Mouse (Mus musculus): Measurements from ENCODE around the gene Abcb11. TPM values are rescaled to one million over a fixed set of nuclear protein-coding genes. Genes with fewer than 3 reads are reported as not detected.

The Abcb11 gene
- polyA plus RNA-seq, 1 experiment from 2014 or later: not detected

- Histone ChIP-seq H3K27ac (ENCODE audit: low read depth, low read length) (no peak overlapping the region), H3K27me3 (ENCODE audit: control insufficient read depth, insufficient read depth, low read length) (no peaks in the 10 kb centered on the region), H3K4me3 (ENCODE audit: low read depth, low read length) (no peak overlapping the region), H3K36me3 (ENCODE audit: control insufficient read depth, insufficient read depth, low read length) (no peaks in the 10 kb centered on the region), H3K9me3 (ENCODE audit: control insufficient read depth, low read length) (no peaks in the 10 kb centered on the region), H3K4me1 (ENCODE audit: control insufficient read depth, insufficient read depth, low read length) (no peaks in the 10 kb centered on the region), H3K4me2 (no peak overlapping the region), H3K9ac (ENCODE audit: low read length) (no peak overlapping the region)
- no peak for ATAC-seq (ENCODE audit: low FRiP score)
- DNase-seq (ENCODE audit: low spot score, missing footprints): no peak
- WGBS: 85% methylated on average over 5 of the region's 5 CpGs
These were observed 107.3 kb downstream of the Abcb11 start for GRCm38 (mm10) chr2:69234976-69235678.

GRCm38 (mm10) chr2:69232101-69232500 is 110.3 kb downstream of the Abcb11 start:
- Histone ChIP-seq H3K4me3 (ENCODE audit: low read depth, low read length) (no peak overlapping the region), H3K4me2 (no peak overlapping the region)
- no peak for ATAC-seq (ENCODE audit: low FRiP score)

GRCm38 (mm10) chr2:69230137-69230536 is 112.3 kb downstream of the Abcb11 start:
- Histone ChIP-seq H3K9me3 (ENCODE audit: control insufficient read depth, low read length) (no peaks in the 10 kb centered on the region), H3K9ac (ENCODE audit: low read length) (no peak overlapping the region), H3K27ac (ENCODE audit: low read depth, low read length) (no peak overlapping the region), H3K36me3 (ENCODE audit: control insufficient read depth, insufficient read depth, low read length) (no peaks in the 10 kb centered on the region), H3K27me3 (ENCODE audit: control insufficient read depth, insufficient read depth, low read length) (no peaks in the 10 kb centered on the region), H3K4me2 (no peak overlapping the region), H3K4me1 (ENCODE audit: control insufficient read depth, insufficient read depth, low read length) (no peaks in the 10 kb centered on the region), H3K4me3 (ENCODE audit: low read depth, low read length) (no peak overlapping the region)
- DNase-seq (ENCODE audit: low spot score, missing footprints) (no peak), ATAC-seq (ENCODE audit: low FRiP score) (no peak)
- 92% methylated on average over 2 of the region's 2 CpGs for WGBS

More at GRCm38 (mm10) chr2:69232101-69232500, 110.3 kb downstream of the Abcb11 start:
- Histone ChIP-seq H3K9me3 (ENCODE audit: control insufficient read depth, low read length) (no peaks in the 10 kb centered on the region), H3K36me3 (ENCODE audit: control insufficient read depth, insufficient read depth, low read length) (no peaks in the 10 kb centered on the region), H3K27ac (ENCODE audit: low read depth, low read length) (no peak overlapping the region), H3K4me1 (ENCODE audit: control insufficient read depth, insufficient read depth, low read length) (no peaks in the 10 kb centered on the region), H3K27me3 (ENCODE audit: control insufficient read depth, insufficient read depth, low read length) (no peaks in the 10 kb centered on the region), H3K9ac (ENCODE audit: low read length) (no peak overlapping the region)
- no peak for DNase-seq (ENCODE audit: low spot score, missing footprints)

GRCm38 (mm10) chr2:69228635-69229034 is 113.8 kb downstream of the Abcb11 start:
- H3K4me3 ChIP-seq (ENCODE audit: low read depth, low read length): no peak overlapping the region
- H3K27me3 ChIP-seq (ENCODE audit: control insufficient read depth, insufficient read depth, low read length): no peaks in the 10 kb centered on the region
- H3K9ac ChIP-seq (ENCODE audit: low read length): no peak overlapping the region
- H3K4me1 ChIP-seq (ENCODE audit: control insufficient read depth, insufficient read depth, low read length): no peaks in the 10 kb centered on the region
- H3K9me3 ChIP-seq (ENCODE audit: control insufficient read depth, low read length): no peaks in the 10 kb centered on the region
- ATAC-seq (ENCODE audit: low FRiP score): no peak
- no peak overlapping the region for H3K4me2 ChIP-seq
- H3K27ac ChIP-seq (ENCODE audit: low read depth, low read length): no peak overlapping the region
- DNase-seq (ENCODE audit: low spot score, missing footprints): no peak
- 87% methylated on average over 6 of the region's 6 CpGs for WGBS
- H3K36me3 ChIP-seq (ENCODE audit: control insufficient read depth, insufficient read depth, low read length): no peaks in the 10 kb centered on the region

GRCm38 (mm10) chr2:69226876-69227275 is 115.5 kb downstream of the Abcb11 start:
- ATAC-seq (ENCODE audit: low FRiP score) (no peak), DNase-seq (ENCODE audit: low spot score, missing footprints) (no peak)
- H3K27ac ChIP-seq (ENCODE audit: low read depth, low read length): no peak overlapping the region
- no peak overlapping the region for H3K4me3 ChIP-seq (ENCODE audit: low read depth, low read length)
- no peaks in the 10 kb centered on the region for H3K36me3 ChIP-seq (ENCODE audit: control insufficient read depth, insufficient read depth, low read length)
- H3K27me3 ChIP-seq (ENCODE audit: control insufficient read depth, insufficient read depth, low read length): no peaks in the 10 kb centered on the region
- no peaks in the 10 kb centered on the region for H3K9me3 ChIP-seq (ENCODE audit: control insufficient read depth, low read length)
- H3K9ac ChIP-seq (ENCODE audit: low read length): no peak overlapping the region
- peaks cover 2% of the 10 kb centered on the region; the same call in 1 of the 2 replicates for H3K4me1 ChIP-seq (ENCODE audit: control insufficient read depth, insufficient read depth, low read length)
- no peak overlapping the region for H3K4me2 ChIP-seq
- WGBS: 82% methylated on average over 9 of the region's 9 CpGs

- H3K4me3 ChIP-seq (ENCODE audit: low read depth, low read length): no peak overlapping the region
- peaks cover 3% of the 10 kb centered on the region; the same call in 1 of the 2 replicates for H3K4me1 ChIP-seq (ENCODE audit: control insufficient read depth, insufficient read depth, low read length)
- no peaks in the 10 kb centered on the region for H3K27me3 ChIP-seq (ENCODE audit: control insufficient read depth, insufficient read depth, low read length)
- no peak overlapping the region for H3K9ac ChIP-seq (ENCODE audit: low read length)
- H3K36me3 ChIP-seq (ENCODE audit: control insufficient read depth, insufficient read depth, low read length): no peaks in the 10 kb centered on the region
- ATAC-seq (ENCODE audit: low FRiP score) (no peak), DNase-seq (ENCODE audit: low spot score, missing footprints) (no peak)
- H3K4me2 ChIP-seq: no peak overlapping the region
- no peak overlapping the region for H3K27ac ChIP-seq (ENCODE audit: low read depth, low read length)
- no peaks in the 10 kb centered on the region for H3K9me3 ChIP-seq (ENCODE audit: control insufficient read depth, low read length)
- 68% methylated on average over 2 of the region's 2 CpGs for WGBS
These were observed 117.7 kb downstream of the Abcb11 start for GRCm38 (mm10) chr2:69224724-69225123.

GRCm38 (mm10) chr2:69222815-69223214 is 119.6 kb downstream of the Abcb11 start:
- Histone ChIP-seq H3K9ac (ENCODE audit: low read length) (no peak overlapping the region), H3K36me3 (ENCODE audit: control insufficient read depth, insufficient read depth, low read length) (no peaks in the 10 kb centered on the region), H3K27ac (ENCODE audit: low read depth, low read length) (no peak overlapping the region), H3K4me3 (ENCODE audit: low read depth, low read length) (no peak overlapping the region), H3K27me3 (ENCODE audit: control insufficient read depth, insufficient read depth, low read length) (no peaks in the 10 kb centered on the region), H3K4me2 (no peak overlapping the region), H3K4me1 (ENCODE audit: control insufficient read depth, insufficient read depth, low read length) (peaks cover 3% of the 10 kb centered on the region; the same call in 1 of the 2 replicates), H3K9me3 (ENCODE audit: control insufficient read depth, low read length) (no peaks in the 10 kb centered on the region)
- DNase-seq (ENCODE audit: low spot score, missing footprints) (no peak), ATAC-seq (ENCODE audit: low FRiP score) (no peak)
- WGBS: 85% methylated on average over 10 of the region's 10 CpGs

GRCm38 (mm10) chr2:69221868-69222416 is 120.5 kb downstream of the Abcb11 start:
- H3K9me3 ChIP-seq (ENCODE audit: control insufficient read depth, low read length): no peaks in the 10 kb centered on the region
- no peak overlapping the region for H3K9ac ChIP-seq (ENCODE audit: low read length)
- ATAC-seq (ENCODE audit: low FRiP score): no peak
- DNase-seq (ENCODE audit: low spot score, missing footprints): no peak
- H3K4me2 ChIP-seq: no peak overlapping the region
- H3K27me3 ChIP-seq (ENCODE audit: control insufficient read depth, insufficient read depth, low read length): no peaks in the 10 kb centered on the region
- H3K4me1 ChIP-seq (ENCODE audit: control insufficient read depth, insufficient read depth, low read length): peaks cover 3% of the 10 kb centered on the region; the same call in 1 of the 2 replicates
- no peaks in the 10 kb centered on the region for H3K36me3 ChIP-seq (ENCODE audit: control insufficient read depth, insufficient read depth, low read length)
- no peak overlapping the region for H3K27ac ChIP-seq (ENCODE audit: low read depth, low read length)
- H3K4me3 ChIP-seq (ENCODE audit: low read depth, low read length): no peak overlapping the region
- WGBS: 29% methylated on average over 5 of the region's 5 CpGs

GRCm38 (mm10) chr2:69215242-69215641 is 127.2 kb downstream of the Abcb11 start:
- 91% methylated on average over 7 of the region's 7 CpGs for whole genome bisulfite sequencing
- Histone ChIP-seq H3K4me1 (ENCODE audit: control insufficient read depth, insufficient read depth, low read length) (no peaks in the 10 kb centered on the region), H3K4me2 (no peak overlapping the region), H3K36me3 (ENCODE audit: control insufficient read depth, insufficient read depth, low read length) (no peaks in the 10 kb centered on the region), H3K4me3 (ENCODE audit: low read depth, low read length) (no peak overlapping the region), H3K9me3 (ENCODE audit: control insufficient read depth, low read length) (no peaks in the 10 kb centered on the region), H3K27ac (ENCODE audit: low read depth, low read length) (no peak overlapping the region), H3K9ac (ENCODE audit: low read length) (no peak overlapping the region), H3K27me3 (ENCODE audit: control insufficient read depth, insufficient read depth, low read length) (no peaks in the 10 kb centered on the region)
- DNase-seq (ENCODE audit: low spot score, missing footprints) (no peak), ATAC-seq (ENCODE audit: low FRiP score) (no peak)

Data from midbrain, embryonic 11.5 days (tissue).